Mouse (Mus musculus) sigmoid colon, adult 10 weeks (tissue): ENCODE data around the gene Traf7. TPM values are rescaled to one million over a fixed set of nuclear protein-coding genes. Genes with fewer than 3 reads are reported as not detected.

ENCODE experiments used
- polyA plus RNA-seq: library from polyadenylated mRNA; stranded (reverse); fragments of 350-450 nt; fragmentation: Illumina TruSeq; extraction: RNeasy Lipid Tissue Mini Kit (QIAGEN cat#74804); gene quantifications from one replicate; pipeline ENCODE4 v1.2.3, GENCODE M21; 2014; ENCODE audit warnings: low read depth, low replicate concordance

The Traf7 gene
- polyA plus RNA-seq = 12.6 TPM

DNA sequence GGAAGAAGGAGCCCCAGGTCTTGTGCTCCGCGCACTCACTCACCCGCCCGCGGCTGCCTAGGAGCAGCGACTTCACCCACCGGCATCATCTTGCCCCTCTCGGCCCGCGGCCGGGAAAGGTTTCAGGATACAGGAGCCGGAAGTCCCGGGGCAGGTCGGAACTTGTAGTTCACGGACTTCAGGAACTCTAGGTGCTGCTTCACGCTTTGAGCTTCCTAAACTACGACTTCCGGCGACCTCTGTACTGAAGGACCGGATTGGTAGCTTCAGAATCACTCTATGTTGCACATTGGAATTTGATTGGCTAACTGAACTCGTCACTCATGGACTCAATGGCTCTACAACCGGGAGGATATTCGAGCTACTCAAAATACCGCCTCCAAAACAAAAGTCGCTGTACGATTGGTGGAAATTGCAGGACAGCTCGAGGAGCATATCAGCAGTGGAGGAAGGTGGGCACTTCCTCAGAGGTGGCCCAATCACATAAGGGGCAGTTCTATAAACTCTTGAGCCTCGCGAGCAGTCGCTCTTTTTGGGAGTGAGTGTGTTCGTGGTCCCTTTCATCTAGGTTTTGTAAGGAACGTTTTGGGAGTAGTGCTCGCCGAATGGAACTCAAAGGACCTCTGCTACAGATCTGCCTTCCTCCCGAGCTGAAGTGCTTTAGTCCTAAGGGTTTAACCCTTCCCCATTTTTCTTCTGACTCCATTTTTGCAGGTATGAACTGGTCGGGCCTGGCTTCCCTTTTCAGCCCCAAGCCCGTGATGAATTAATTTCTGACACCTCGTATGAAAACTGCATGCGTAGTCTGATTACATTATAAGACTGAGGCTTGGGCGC, at the start of gene Traf7:
Gene Traf7 (minus strand): TSS at position 216 of the 837 bp plus-strand sequence.

DNA sequence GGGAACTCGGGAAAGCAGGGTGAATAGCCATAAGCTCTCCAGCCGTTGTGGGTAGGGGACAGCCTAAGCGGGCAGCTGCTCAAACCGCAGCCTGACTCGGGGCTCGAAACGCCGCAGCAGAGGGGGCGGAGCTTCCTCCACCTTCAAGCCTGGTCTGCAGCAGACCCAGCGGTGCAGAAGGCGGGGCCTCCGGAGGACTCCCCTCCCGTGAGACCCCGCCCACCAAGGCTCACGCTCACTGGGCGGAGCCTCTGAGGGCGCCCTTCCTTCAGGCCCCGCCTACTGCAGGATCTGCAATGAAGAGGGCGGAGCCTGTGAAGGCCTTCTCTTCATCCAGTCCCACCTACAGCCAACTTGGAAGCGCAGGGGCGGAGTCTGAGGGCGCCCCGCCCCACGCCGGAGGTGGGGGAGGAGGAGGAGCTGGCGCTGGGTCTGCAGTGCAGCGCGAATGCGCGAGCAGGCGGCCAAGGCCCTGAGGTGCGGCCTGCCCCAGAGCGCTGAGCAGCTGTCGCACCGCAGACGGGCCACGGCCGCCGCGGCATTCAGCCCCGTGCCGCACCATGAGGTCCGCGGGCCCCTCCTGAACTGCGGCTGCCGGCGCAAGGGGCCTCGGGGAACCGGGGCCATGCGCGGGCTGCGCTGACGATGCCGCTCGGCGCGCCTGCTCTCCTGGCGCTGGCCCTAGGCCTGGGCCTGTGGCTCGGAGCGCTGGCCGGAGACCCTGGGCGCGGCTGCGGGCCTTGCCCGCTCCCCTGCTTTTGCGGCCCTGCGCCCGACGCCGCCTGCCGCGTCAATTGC, 22.1 kb upstream of the Traf7 start, which contains the start of gene Pkd1:
Gene Pkd1 (plus strand): TSS at position 217 of the 798 bp plus-strand sequence.

DNA sequence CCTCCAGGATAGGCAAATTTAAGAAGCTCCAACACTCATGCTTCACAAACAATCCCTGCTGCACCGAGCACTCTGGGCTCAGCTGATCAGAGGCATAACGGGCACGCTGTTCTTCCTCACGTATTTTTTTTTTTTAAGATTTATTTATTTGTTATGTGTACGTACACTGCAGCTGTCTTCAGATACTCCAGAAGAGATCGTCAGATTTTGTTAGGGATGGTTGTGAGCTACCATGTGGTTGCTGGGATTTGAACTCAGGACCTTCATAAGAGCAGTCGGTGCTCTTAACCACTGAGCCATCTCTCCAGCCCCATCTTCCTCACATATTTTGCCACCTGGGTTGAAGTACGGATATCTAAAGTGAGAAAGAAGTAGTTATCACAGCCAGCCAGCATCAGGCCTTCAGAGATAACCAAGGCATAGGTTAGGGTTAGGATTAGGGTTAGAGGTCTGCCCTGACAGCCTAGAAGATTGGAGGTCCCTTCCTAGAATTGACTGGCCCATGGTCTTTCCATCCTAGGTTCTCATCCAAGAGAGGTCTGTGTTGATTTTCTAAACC, 6.5 kb upstream of the Traf7 start, which contains the start of gene Rab26:
Gene Rab26 (minus strand): TSS at position 51 of the 559 bp plus-strand sequence.

DNA sequence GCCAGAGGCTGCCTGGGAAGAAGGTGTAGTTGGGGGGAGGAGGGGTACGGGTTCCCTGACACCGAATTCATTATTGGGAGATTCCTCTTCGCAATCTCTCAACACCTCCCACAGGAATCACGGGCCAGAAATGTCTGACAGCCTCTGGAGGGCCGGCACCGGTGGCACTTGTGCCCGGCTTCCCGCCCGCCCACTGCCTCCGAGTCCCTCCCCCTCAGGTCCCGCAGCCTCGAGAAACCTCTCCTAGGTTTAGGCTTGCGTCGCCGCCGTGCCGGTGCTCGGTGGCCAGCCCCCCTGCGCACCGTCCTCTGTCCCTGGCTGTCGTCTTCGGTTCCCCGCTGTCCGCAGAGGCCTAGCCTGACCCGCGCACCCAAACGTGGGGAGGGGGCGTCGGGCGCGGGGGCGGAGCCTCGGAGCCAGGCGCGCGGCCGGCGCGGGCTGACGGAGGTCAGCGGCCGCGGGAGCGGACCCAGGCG, 39.5 kb downstream of the Traf7 start, which contains the start of gene Caskin1:
Gene Caskin1 (plus strand): TSS at position 416 of the 476 bp plus-strand sequence.

DNA sequence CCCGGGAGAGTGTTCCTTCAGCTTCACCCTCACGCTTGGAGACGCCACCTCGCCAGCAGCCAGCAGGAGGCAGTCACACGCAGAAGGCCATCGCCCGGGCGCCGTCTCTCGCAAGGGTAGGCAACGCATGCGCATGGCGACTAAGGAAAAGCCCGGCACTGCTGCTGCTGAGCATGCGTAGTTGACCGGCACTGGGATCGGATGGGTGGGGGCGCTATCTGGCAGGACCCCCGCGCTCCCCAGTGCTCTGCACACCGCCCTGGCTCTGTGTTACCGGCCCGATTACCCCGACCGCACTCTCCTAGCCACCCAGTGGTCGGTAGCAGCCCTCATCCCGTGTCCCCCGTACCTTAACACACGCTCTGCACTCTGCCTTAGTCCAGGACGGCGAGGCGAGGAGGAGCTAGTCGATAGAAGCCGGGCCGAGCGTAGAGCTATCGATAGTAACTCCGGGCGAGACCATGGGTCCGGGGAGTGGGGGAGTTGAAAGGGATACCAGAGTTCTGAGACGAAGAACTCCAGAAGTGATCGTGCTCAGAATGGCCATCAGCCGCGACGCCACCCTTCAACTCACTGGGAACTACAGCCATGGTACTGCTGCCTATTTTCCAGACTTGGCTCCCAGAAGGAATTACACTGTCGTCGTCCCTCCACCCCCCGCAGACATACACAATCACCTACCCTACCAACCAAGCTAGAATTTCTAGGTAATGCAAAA, 48.9 kb downstream of the Traf7 start, which contains the start of gene Mlst8:
Gene Mlst8 (minus strand): TSS at position 416 of the 718 bp plus-strand sequence.

DNA sequence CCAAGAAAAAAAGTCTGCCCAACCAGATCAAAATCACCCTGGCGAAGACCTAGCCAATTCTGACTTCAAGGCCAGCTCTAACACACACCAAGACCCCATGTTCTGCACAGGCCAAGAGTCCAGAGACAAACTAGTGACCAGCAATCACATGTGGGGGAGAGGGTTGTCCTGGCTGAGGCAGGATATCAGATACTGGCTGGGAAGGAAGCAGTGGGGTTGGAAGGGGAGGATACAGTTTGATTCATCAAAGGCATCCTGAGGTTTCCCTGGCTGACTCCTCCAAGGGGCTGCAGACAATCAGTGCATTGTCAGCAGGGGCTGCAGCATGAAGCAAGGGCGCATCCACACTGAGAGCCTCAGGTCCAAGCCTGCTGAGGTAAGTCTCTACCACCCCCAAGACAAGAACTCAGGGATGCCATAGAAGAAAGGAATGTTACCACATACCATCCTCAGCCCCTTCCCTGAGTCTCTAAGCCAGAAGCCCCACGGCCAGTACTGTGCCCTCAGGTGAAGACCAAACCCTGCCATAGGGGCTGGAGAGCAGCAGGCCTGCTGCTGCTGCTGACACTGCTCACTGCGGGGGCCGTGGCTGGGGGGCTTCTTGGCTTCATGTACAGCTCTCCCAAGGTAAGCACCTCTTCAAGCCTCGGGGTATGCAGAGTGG, 54.0 kb downstream of the Traf7 start, which contains the start of gene Bricd5:
Gene Bricd5 (plus strand): TSS at position 273 of the 664 bp plus-strand sequence.

DNA sequence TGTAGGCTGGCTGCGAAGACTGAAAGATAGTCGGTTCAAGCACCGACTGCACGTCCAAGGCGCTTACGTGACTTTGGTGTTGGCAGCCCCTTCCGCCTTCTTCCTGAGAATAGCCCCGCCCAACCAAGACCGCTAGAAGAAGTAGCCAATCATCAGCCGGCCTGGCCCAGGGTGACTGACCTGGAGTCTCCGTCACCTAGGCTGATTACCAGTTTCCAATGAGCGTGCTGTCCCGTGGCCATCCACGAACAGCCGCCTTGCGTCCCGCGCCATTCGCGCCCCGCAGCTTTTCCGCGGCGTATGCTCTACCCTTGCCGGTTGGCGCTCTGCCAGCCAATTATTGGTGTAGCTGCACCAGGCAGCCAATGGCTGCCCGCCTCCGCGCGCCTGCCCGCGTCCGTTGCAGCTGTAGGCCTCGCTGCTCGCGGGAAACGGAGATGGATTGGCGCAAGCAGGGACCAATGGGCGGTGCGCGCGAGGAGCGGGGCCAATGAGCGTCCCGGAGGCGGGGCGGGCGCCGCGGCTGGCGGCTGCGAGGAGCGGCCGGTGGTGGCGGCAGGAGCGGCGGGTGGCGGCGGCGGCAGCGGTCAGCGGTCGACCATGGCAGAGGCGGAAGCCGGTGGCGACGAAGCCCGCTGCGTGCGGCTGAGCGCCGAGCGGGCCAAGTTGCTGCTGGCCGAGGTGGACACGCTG, 57.7 kb downstream of the Traf7 start, which contains the start of the genes E4f1 and Pgp:
Gene E4f1 (minus strand): TSS at position 404 of the 693 bp plus-strand sequence.
Gene Pgp (plus strand): TSS at position 483 of the 693 bp plus-strand sequence.

Other genes starting within 250 kb of the Traf7 start
- not detected for gene Abca17, start 176.9 kb downstream of the Traf7 start, polyA plus RNA-seq
- 6.7 TPM for gene Abca3, start 176.0 kb downstream of the Traf7 start, polyA plus RNA-seq
- gene Rnps1, start 113.4 kb downstream of the Traf7 start, polyA plus RNA-seq = 57.2 TPM
- gene Eci1, start 101.3 kb downstream of the Traf7 start, polyA plus RNA-seq = 15.6 TPM
- 0.50 TPM for gene Dnase1l2, start 84.8 kb downstream of the Traf7 start, polyA plus RNA-seq
- gene E4f1, start 57.6 kb downstream of the Traf7 start, polyA plus RNA-seq = 1.5 TPM
- gene Pgp, start 57.5 kb downstream of the Traf7 start, polyA plus RNA-seq = 35.8 TPM
- not detected for gene Bricd5, start 54.1 kb downstream of the Traf7 start, polyA plus RNA-seq
- 3.3 TPM for gene Mlst8, start 48.9 kb downstream of the Traf7 start, polyA plus RNA-seq
- 0.09 TPM for gene Caskin1, start 39.3 kb downstream of the Traf7 start, polyA plus RNA-seq
- gene Rab26, start 6.3 kb upstream of the Traf7 start, polyA plus RNA-seq = 0.35 TPM
- gene Pkd1, start 21.9 kb upstream of the Traf7 start, polyA plus RNA-seq = 12.2 TPM
- gene Tsc2, start 104.7 kb upstream of the Traf7 start, polyA plus RNA-seq = 12.6 TPM
- 0.35 TPM for gene Nthl1, start 104.7 kb upstream of the Traf7 start, polyA plus RNA-seq
- 6.4 TPM for gene Slc9a3r2, start 122.4 kb upstream of the Traf7 start, polyA plus RNA-seq
- not detected for gene Npw, start 130.5 kb upstream of the Traf7 start, polyA plus RNA-seq
- gene Zfp598, start 141.7 kb upstream of the Traf7 start, polyA plus RNA-seq = 3.1 TPM
- gene Syngr3, start 162.0 kb upstream of the Traf7 start, polyA plus RNA-seq = 1.1 TPM
- 13.7 TPM for gene Gfer, start 168.2 kb upstream of the Traf7 start, polyA plus RNA-seq
- 14.0 TPM for gene Noxo1, start 168.3 kb upstream of the Traf7 start, polyA plus RNA-seq
- not detected for gene Tbl3, start 179.7 kb upstream of the Traf7 start, polyA plus RNA-seq
- gene Rnf151, start 190.1 kb upstream of the Traf7 start, polyA plus RNA-seq = not detected
- gene Rps2, start 190.2 kb upstream of the Traf7 start, polyA plus RNA-seq = 513 TPM
- 96.4 TPM for gene Ndufb10, start 196.5 kb upstream of the Traf7 start, polyA plus RNA-seq
- gene Rpl3l, start 199.9 kb upstream of the Traf7 start, polyA plus RNA-seq = not detected
- 5.8 TPM for gene Msrb1, start 208.7 kb upstream of the Traf7 start, polyA plus RNA-seq
- gene Hs3st6, start 225.1 kb upstream of the Traf7 start, polyA plus RNA-seq = not detected